Mouse (Mus musculus): ENCODE results near the gene Cdkal1.

DNA sequence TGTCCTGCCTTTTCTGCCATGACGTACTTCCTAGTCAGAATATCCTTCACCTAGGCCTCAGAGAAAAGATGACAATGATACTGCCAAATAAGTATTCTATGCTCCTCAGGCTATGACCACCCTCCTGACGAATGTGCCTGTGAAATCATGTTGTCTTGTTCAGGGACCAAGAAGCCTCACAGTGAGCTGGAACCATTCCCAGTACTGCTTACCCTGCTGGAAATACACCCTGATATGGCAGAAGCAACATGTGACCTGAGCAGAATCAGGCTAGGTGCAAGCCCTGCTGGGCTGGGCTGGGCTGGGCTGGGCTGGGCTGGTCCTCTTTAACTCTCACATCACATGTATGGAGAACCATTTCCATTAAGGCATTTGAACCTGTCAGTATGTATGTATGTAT, 477.9 kb downstream of the Cdkal1 start:
- TF ChIP-seq CTCF (IDR thresholded peaks at IDR 0.05; ENCODE audit: control insufficient read depth, insufficient read depth, insufficient read length) (no peak), MYOD1 (IDR thresholded peaks at IDR 0.05; ENCODE audit: control insufficient read depth, insufficient read length, low read depth) (no peak)
